Mouse (Mus musculus) kidney, embryonic 16.5 days (tissue): Measurements from ENCODE around the gene Cysltr1. TPM values are rescaled to one million over a fixed set of nuclear protein-coding genes. Genes with fewer than 3 reads are reported as not detected.

Source experiments
- ATAC-seq: fragments of 200-750 bp; cut with Nextera tagmentation; 2 replicates; pipeline ENCODE4 v1.8.0; 2017; ENCODE audit warnings: moderate TSS enrichment; ENCODE audit not compliant: low FRiP score, low TSS enrichment
- H3K27ac ChIP-seq: fragments of 300-500 bp; sonication (generic); 2 replicates; pipeline ENCODE4 v1.5.1; 2014; ENCODE audit warnings: low read length
- H3K27me3 ChIP-seq: fragments of 300-500 bp; sonication (generic); 2 replicates; pipeline ENCODE4 v1.6.1; 2014; ENCODE audit warnings: low read length, control low read depth, mixed read lengths; ENCODE audit not compliant: insufficient read depth
- H3K36me3 ChIP-seq: fragments of 300-500 bp; sonication (generic); 2 replicates; pipeline ENCODE4 v1.6.1; 2014; ENCODE audit warnings: low read length, control low read depth, mixed read lengths; ENCODE audit not compliant: insufficient read depth
- H3K4me1 ChIP-seq: fragments of 300-500 bp; sonication (generic); 2 replicates; pipeline ENCODE4 v1.6.1; 2014; ENCODE audit warnings: low read length, control low read depth, mixed read lengths; ENCODE audit not compliant: insufficient read depth
- H3K4me2 ChIP-seq: fragments of 300-500 bp; sonication (generic); replicated peaks from 2 replicates; pipeline ENCODE4 v1.6.1; 2014; ENCODE audit warnings: low read depth, low read length
- H3K4me3 ChIP-seq: fragments of 300-500 bp; sonication (generic); 2 replicates; pipeline ENCODE4 v1.5.1; 2014; ENCODE audit warnings: mild to moderate bottlenecking, low read length
- H3K9ac ChIP-seq: fragments of 300-500 bp; sonication (generic); replicated peaks from 2 replicates; pipeline ENCODE4 v1.6.1; 2014; ENCODE audit warnings: low read length
- H3K9me3 ChIP-seq: fragments of 300-500 bp; sonication (generic); 2 replicates; pipeline ENCODE4 v1.6.1; 2016; ENCODE audit warnings: low read length, control low read depth
- WGBS: fragments of 180-500 bp; shearing (Covaris S2); extraction: QIAGEN DNeasy Blood & Tissue Kit; methylation state at CpG from one replicate; pipeline ENCODE4 v1.1.7; 2014; 5-methylcytosine and 5-hydroxymethylcytosine counted together
- polyA plus RNA-seq: library from polyadenylated mRNA; unstranded; fragments of >200 nt; fragmentation: Nextera tagmentation; extraction: Ambion mirVana; gene quantifications from 2 replicates; pipeline ENCODE4 v1.2.1, GENCODE M21; 2015

The Cysltr1 gene
- polyA plus RNA-seq, 1 experiment from 2014 or later = 2.7 TPM

DNA sequence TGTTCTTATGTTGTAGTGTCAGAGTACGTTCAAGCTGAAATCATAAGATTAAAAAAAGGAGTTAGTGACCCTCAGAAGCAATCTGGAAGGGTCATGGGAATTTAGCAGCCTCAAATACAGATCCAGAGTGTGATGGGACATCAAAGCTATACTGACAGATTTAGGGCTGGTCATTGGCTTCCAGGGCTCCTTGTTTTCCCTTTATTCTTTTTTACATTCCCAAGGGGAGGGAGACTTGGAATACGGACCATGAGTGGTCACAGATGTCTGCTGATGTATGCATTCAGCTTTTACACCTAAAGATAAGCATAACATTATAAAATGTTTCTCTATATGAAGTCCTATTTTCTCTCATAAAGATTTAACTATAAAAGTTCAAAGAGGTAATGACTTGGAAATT lies 21.3 kb downstream of the Cysltr1 start:
- ATAC-seq = no peak
- H3K4me3 ChIP-seq = no peak overlapping the region

DNA sequence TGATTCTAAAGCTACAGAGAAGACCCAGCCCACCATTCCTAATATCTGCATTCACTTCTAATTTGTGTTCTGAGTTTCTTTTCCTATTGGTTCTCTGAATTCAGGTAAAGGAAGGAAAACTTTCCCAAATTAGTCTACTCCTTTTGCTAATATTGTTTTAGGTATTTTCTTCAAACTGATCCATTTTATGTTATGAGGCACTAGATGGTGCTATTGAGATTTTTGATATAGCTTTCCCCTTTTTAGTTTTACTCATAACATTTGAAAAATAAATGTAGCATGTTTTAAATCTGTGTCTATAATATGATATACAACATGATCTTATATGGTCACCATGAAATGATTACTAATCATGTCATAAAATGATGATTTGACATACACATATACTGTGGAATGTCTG lies 23.1 kb downstream of the Cysltr1 start:
- Histone ChIP-seq H3K4me1 (no peaks in the 10 kb centered on the region), H3K9me3 (no peaks in the 10 kb centered on the region), H3K27ac (no peak overlapping the region), H3K36me3 (no peaks in the 10 kb centered on the region), H3K9ac (no peak overlapping the region), H3K27me3 (no peaks in the 10 kb centered on the region; the same call in 1 of the 2 replicates), H3K4me2 (no peak overlapping the region), H3K4me3 (no peak overlapping the region)
- ATAC-seq = no peak

More for the DNA sequence above, 21.3 kb downstream of the Cysltr1 start:
- no peaks in the 10 kb centered on the region for H3K9me3 ChIP-seq
- H3K27ac ChIP-seq = no peak overlapping the region
- no peak overlapping the region for H3K4me2 ChIP-seq
- H3K27me3 ChIP-seq = no peaks in the 10 kb centered on the region; the same call in 1 of the 2 replicates
- no peaks in the 10 kb centered on the region for H3K4me1 ChIP-seq
- no peak overlapping the region for H3K9ac ChIP-seq
- 47% methylated on average over 2 of the region's 2 CpGs for WGBS
- no peaks in the 10 kb centered on the region for H3K36me3 ChIP-seq

DNA sequence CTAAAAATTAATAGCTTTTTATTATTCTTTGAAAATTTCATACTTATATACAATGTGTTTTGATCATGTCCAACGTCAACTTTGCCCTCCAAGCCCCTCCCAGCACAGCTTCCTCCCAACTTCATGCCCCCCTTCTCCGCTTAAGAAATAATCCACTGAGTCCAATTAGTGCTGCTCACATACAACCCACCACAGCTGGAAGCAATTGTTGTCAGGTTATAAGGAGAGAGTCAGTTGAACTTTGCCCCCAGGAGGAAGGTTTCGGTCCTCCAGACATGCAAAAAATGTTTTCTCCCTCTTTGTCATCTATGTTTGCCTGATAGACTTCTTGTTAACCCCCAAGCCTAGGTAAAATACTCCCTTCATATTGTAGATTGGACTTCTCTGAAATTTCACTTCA lies 24.5 kb downstream of the Cysltr1 start:
- 68% methylated on average over 3 of the region's 3 CpGs for WGBS
- no peaks in the 10 kb centered on the region for H3K9me3 ChIP-seq
- H3K4me3 ChIP-seq = no peak overlapping the region
- no peak overlapping the region for H3K9ac ChIP-seq
- H3K27ac ChIP-seq = no peak overlapping the region
- no peak for ATAC-seq
- no peak overlapping the region for H3K4me2 ChIP-seq
- H3K4me1 ChIP-seq = no peaks in the 10 kb centered on the region
- H3K27me3 ChIP-seq = no peaks in the 10 kb centered on the region; the same call in 1 of the 2 replicates
- H3K36me3 ChIP-seq = no peaks in the 10 kb centered on the region

DNA sequence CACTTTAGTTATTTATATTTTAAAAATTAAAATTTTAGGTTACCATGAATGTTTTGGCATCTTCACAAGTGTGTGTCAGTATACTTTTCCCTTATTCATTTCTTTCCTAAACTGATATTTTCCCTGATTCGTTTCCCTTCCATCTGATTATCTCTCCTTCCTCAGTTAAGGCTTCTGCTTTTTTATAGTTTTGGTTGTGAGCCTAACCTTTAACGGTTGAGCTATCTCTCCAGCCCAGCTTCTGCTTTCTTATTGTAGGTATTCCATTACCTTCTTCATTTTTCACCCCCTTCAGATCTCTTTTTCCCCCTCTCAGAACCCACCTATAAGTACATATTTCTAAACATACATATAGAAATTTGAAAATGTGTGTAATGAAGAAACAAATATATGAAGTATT lies 48.0 kb downstream of the Cysltr1 start:
- no peak for ATAC-seq
- H3K36me3 ChIP-seq = no peaks in the 10 kb centered on the region
- WGBS = 65% methylated on average over 2 of the region's 2 CpGs

DNA sequence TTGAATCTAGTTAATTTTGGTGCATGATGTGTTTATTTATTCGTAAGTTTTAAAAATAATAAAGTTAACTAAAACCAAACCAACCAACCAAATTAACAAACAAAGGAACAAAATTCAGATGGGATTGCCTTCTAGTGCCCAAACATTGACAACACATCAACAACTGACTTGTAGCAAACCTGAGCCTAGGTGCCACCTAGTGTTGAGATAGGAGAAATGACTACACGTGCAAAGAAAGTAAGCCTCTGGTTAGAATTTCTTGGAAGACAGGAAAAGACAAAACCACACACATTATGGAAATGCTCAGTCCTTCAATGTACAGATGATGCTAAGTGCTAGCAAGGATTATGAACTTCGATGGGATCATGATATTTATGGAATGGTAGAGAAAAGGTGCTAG lies 67.1 kb downstream of the Cysltr1 start:
- Histone ChIP-seq H3K27me3 (no peaks in the 10 kb centered on the region), H3K4me1 (no peaks in the 10 kb centered on the region), H3K27ac (no peak overlapping the region), H3K4me2 (no peak overlapping the region), H3K36me3 (no peaks in the 10 kb centered on the region), H3K9me3 (no peaks in the 10 kb centered on the region; the same call in 1 of the 2 replicates), H3K9ac (no peak overlapping the region), H3K4me3 (no peak overlapping the region)
- no peak for ATAC-seq
- 40% methylated on average over 3 of the region's 3 CpGs for WGBS

More for the DNA sequence above, 48.0 kb downstream of the Cysltr1 start:
- Histone ChIP-seq H3K9ac (no peak overlapping the region), H3K27ac (no peak overlapping the region), H3K4me1 (no peaks in the 10 kb centered on the region), H3K4me3 (no peak overlapping the region), H3K9me3 (no peaks in the 10 kb centered on the region), H3K27me3 (no peaks in the 10 kb centered on the region), H3K4me2 (no peak overlapping the region)

Other genes starting within 250 kb of the Cysltr1 start
- gene Fndc3c1, start 118.3 kb downstream of the Cysltr1 start, polyA plus RNA-seq = 6.2 and 9.0 TPM in 2 replicates
- 0.59 and 0.62 TPM in 2 replicates for gene Gm5127, start 20.5 kb downstream of the Cysltr1 start, polyA plus RNA-seq
- 4.0 and 5.0 TPM in 2 replicates for gene Rtl3, start 237.0 kb upstream of the Cysltr1 start, polyA plus RNA-seq